Mouse (Mus musculus) cerebellum, adult 2 months (tissue): Measurements from ENCODE around the gene Arid2.

Experiments
- CTCF ChIP-seq: fragments of 200-500 bp; IDR thresholded peaks from 2 replicates; pipeline ENCODE4 v1.5.1; 2011; ENCODE audit warnings: low read depth, mild to moderate bottlenecking, control low read depth, low read length, moderate library complexity, borderline replicate concordance; ENCODE audit not compliant: insufficient read depth
- POLR2A ChIP-seq: fragments of 200-500 bp; IDR thresholded peaks from 2 replicates; pipeline ENCODE4 v1.6.1; 2011; ENCODE audit warnings: low read length, control low read depth, borderline replicate concordance; ENCODE audit not compliant: insufficient read depth

DNA sequence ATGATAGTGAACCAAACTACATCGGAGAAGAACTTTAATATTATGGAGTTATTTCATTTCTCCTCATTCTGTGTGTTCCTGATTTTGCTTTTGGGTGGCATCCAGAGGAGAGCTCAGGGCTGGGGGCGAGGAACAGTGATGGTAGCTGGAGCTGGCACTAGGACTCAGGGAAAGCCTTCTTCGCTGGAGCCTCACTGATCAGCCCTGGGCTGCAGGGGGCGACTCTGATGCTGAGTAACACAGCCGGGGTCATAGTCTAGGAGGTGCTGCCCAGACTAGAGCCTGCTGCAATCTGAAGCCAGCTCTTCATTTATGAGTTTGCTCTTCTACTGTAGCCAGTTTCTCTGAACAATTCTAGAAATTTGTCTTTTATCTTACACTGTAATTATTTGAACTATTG lies 85.8 kb downstream of the Arid2 start:
- TF ChIP-seq CTCF = no peak
- TF ChIP-seq POLR2A = no peak
